Mouse (Mus musculus): ENCODE results near the gene Npnt. TPM values are rescaled to one million over a fixed set of nuclear protein-coding genes. Genes with fewer than 3 reads are reported as not detected.

Npnt gene
- polyA plus RNA-seq, 2 experiments from 2014 or later: 0.36 to 0.79 TPM

DNA sequence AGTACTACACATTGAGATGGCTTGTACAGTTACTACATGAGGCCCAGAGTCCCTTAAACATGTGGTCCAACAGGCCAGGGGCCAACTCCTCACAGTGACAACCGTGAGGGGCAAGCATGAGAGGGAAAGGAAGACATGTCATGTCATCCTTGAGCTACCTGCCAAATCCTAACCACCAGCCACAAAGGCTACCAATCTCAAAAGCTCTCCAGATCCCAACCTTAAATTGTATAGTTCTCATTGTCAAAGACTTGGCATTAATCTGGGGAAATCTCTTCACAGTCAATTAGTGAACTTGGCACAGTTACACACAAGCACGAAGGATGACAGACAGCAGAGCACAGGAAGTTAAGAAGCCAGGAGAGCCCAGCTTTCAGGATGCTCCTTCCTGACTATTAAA is 15.4 kb downstream of the Npnt start:
- no peak for ATAC-seq

DNA sequence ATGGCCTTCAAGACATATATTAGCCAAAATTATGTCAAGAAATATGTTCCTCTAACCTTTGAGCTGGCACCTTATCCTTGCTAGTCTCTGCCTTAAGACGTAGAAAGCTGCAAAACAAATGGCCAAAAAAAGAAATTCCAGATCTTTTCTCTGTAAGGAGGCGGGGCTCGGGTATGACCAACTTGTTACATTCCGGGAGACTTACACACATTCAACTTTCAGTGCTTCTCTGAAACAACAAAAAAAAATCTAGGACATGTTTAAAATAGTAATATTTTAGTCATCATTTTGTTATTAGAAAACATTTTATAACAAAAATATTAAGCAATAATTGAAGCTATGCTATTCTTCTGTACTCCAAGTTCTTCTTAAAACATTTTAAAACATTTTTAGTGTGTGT is 18.6 kb downstream of the Npnt start:
- no peak for ATAC-seq

DNA sequence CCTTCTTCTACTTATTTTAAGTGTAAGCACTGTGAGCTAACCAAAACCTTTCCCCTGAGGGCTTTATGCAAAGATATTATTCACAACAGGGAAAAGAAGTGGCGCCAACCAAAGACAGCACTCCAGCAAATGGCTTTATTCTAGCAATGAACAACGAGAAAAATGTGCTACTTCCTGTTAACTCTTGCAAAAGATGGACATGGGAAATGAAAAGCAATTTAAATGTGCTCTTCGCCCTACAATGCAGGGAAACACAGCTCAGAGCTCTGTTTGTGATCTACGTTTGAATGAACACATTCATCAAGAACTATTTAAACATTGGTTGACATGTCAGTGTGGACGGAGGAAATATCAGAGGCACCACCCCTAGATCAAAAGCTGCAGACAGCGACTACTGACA is 20.2 kb downstream of the Npnt start:
- ATAC-seq: no peak

DNA sequence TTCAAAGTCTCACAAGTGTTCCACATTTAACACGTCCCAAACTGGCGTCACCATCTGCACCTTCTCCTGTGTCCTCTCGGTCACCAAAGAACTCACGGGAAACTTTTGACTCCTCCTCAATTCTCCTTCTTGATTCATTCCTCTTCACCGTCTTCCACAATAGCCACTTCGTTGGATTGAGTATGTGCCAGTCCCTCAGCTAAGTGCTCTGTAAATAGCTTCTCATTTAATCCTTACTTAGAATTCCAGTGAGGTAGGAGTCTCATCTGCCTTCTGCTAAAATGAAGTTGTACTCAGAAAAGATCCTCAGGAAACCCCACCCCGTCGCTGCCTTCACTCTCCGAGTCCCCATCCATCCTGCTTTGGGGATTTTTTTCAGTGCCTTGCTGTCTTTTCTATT is 21.9 kb downstream of the Npnt start:
- ATAC-seq: no peak

- ATAC-seq: no peak
Observed at GRCm38 (mm10) chr3:132919798-132920197, 30.3 kb downstream of the Npnt start.

- no peak for ATAC-seq
Observed at GRCm38 (mm10) chr3:132919240-132919639, 30.9 kb downstream of the Npnt start.

GRCm38 (mm10) chr3:132917356-132918090 is 32.6 kb downstream of the Npnt start:
- no peak for ATAC-seq

DNA sequence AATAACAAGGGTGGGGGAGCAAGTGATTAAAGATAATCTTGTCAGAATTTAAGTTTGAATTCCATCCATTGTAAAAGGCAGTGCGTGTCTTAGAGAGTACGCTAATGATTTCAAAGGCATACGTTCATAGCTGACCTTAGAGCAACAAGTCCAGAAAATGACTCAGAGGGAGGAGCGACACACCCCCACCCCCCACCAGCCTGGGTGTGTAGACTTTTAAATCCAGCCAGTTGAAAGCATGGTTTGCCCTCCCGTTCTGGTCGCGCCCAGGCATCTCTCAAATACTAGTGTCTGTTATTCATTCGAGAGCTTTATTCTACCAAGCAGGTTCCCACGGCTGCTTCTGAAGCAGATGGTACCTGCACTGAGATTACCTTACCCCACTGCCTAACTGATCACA is 34.4 kb downstream of the Npnt start:
- no peak for ATAC-seq

DNA sequence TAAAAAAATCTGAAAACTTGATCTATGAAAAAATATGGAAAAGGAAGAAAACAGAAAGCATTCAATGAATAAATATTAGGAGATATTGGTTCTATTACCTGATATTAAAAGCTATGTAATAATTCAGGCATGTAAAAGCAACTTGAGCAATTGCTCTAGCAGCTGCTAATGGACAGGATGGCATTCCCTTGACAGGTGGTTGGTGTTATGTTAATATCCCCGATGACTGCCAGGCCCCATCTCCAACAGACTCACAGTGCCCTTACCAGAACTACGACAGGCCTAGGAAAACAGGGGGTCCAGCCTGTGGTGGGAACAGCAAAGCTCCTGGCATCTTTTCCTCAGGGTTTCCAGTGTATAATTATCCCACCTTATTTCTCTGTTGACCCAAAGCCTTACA is 37.7 kb downstream of the Npnt start:
- no peak for ATAC-seq

- no peak for ATAC-seq
Observed at GRCm38 (mm10) chr3:132911716-132912115, 38.4 kb downstream of the Npnt start.

DNA sequence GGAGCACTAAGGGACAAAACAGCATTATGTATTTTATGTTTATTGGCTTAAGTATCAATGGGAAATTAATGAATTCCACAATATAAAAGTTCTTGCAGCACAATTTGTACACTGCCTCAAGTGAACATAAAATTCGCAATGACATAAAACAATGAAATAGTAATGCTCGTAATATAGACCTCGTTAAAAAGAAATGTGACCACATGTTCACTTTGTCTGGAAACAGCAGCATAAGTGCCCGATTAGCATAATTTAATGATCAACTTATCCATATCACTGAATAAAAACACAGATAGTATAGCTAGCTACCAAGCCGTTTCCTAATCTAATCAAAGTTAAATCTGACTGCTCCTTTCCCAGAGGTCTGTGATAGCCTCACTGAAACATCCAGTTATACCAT is 39.4 kb downstream of the Npnt start:
- no peak for ATAC-seq

DNA sequence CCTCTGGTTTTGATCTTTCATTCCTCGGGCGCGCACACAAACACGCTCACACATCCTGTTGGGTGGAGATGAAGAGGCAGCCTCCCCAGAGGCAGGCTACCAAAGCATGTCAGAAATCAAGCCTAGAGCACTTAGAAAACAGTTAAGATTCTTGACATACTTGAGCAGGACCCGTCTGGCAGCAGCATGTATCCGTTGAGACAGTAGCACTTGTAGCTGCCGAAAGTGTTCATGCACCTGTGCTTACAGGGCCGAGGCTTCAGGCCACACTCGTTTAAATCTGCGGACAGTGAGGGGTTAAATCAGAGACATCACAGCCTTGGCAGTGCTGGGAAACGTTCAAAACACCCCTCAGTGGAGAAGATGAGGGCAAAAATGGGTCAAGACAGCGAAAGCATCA is 40.4 kb downstream of the Npnt start:
- ATAC-seq: no peak

- no peak for ATAC-seq
Observed at GRCm38 (mm10) chr3:132907506-132908203, 42.4 kb downstream of the Npnt start.

GRCm38 (mm10) chr3:132905224-132905930 is 44.7 kb downstream of the Npnt start:
- ATAC-seq: no peak

GRCm38 (mm10) chr3:132903386-132903785 is 46.7 kb downstream of the Npnt start:
- no peak for ATAC-seq

- ATAC-seq: no peak
Observed at GRCm38 (mm10) chr3:132902921-132903320, 47.2 kb downstream of the Npnt start.

DNA sequence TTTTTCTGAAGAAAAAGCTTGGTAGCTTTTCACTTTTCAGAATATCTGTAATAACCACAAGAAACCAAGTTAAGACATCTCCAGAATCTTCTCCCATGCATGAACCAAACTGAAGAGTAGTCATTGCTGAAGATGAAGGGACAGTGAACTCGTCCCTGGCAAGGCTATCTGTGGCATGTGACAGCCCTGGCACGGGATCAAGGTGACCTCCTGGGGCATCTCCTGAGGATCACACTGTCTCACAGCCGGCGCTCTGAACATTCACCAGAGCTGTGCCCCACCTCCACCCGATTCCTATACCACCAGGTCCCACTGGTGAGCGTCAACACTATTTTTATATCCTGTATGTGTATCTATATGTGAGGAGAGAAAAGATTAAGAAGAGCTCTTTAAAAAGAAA is 47.9 kb downstream of the Npnt start:
- ATAC-seq: no peak

DNA sequence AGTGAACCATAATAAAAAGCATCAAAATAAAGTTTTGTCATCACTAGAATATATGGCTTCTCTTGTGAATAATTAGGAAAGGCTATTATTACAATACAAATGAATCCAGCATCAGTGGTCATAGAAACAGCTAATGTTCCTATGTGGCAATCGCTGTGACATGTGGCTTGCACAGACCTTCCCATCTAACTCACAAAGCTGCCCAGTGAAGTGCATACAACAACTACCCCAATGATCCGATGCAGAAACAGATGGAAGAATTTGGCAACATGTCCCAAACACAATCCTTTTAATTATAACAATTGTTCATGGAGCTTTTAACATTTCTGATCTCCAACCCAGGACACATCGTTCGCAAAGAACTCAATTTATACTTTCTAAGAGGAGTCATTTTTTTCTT is 52.2 kb downstream of the Npnt start:
- ATAC-seq: no peak

DNA sequence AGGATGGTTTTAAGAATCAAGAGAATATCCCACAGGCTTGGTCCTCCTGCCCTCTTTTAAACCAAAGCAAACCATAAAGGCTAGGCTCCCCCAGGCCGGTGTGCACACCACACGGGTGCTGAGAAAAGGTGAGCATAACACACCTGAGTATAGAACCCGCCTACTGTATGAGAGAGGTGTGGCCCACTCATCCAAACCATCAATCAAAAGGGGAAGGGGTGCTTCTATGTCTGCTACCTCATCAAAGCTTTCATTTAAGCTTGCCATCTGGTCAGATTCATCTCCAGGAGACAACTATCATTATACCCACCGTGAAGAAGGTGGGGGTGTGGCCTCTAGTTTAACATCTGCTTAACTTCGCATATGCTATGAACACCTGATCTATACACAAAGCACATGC is 52.7 kb downstream of the Npnt start:
- ATAC-seq: no peak

GRCm38 (mm10) chr3:132894086-132894485 is 56.0 kb downstream of the Npnt start:
- no peak for ATAC-seq

- ATAC-seq: no peak
Observed at GRCm38 (mm10) chr3:132893676-132894075, 56.4 kb downstream of the Npnt start.

- no peak for ATAC-seq
Observed at GRCm38 (mm10) chr3:132893044-132893443, 57.0 kb downstream of the Npnt start.

GRCm38 (mm10) chr3:132892481-132892880 is 57.6 kb downstream of the Npnt start:
- ATAC-seq: no peak
